Mouse (Mus musculus): ENCODE results near the gene Gm2056. TPM values are rescaled to one million over a fixed set of nuclear protein-coding genes. Genes with fewer than 3 reads are reported as not detected.
"Not testable (repeated sequence)": the region's sequence is repeated elsewhere in the genome, so short reads cannot be mapped to it uniquely, and the experiment has no call there.

The Gm2056 gene
- not detected in 2 replicates for polyA plus RNA-seq (2014; fragmentation: Nextera tagmentation; extraction: Ambion mirVana)

- H3K4me1 ChIP-seq (ENCODE audit: control insufficient read depth, insufficient read depth, low read length); H3K36me3 ChIP-seq (ENCODE audit: control insufficient read depth, insufficient read depth, low read length); H3K27me3 ChIP-seq (replicated peaks; ENCODE audit: control insufficient read depth, insufficient read depth, low read length); H3K4me2 ChIP-seq (ENCODE audit: low read depth, low read length); H3K27ac ChIP-seq (replicated peaks; ENCODE audit: low read depth, low read length); DNase-seq (ENCODE audit: low spot score); ATAC-seq (ENCODE audit: low read depth); H3K4me3 ChIP-seq (ENCODE audit: low read depth, low read length); H3K9me3 ChIP-seq (ENCODE audit: control insufficient read depth, low read length); H3K9ac ChIP-seq (ENCODE audit: low read depth, low read length): not testable (repeated sequence)
- 91% methylated on average over 1 of the region's 1 CpGs for WGBS
Measured at GRCm38 (mm10) chr12:88026704-88027103, at the start of gene Gm2056. Gene Gm2056 (plus strand): TSS chr12:88027004.

- DNase-seq (ENCODE audit: low spot score); H3K4me3 ChIP-seq (ENCODE audit: low read depth, low read length): not testable (repeated sequence)
Measured at GRCm38 (mm10) chr12:87984000-87984399, 42.8 kb upstream of the Gm2056 start.

GRCm38 (mm10) chr12:88004118-88004517 is 22.7 kb upstream of the Gm2056 start:
- H3K4me1 ChIP-seq (ENCODE audit: control insufficient read depth, insufficient read depth, low read length); H3K27me3 ChIP-seq (replicated peaks; ENCODE audit: control insufficient read depth, insufficient read depth, low read length); H3K9me3 ChIP-seq (ENCODE audit: control insufficient read depth, low read length); H3K36me3 ChIP-seq (ENCODE audit: control insufficient read depth, insufficient read depth, low read length); DNase-seq (ENCODE audit: low spot score); H3K4me2 ChIP-seq (ENCODE audit: low read depth, low read length); ATAC-seq (ENCODE audit: low read depth); H3K4me3 ChIP-seq (ENCODE audit: low read depth, low read length); H3K27ac ChIP-seq (replicated peaks; ENCODE audit: low read depth, low read length); H3K9ac ChIP-seq (ENCODE audit: low read depth, low read length): not testable (repeated sequence)
- WGBS: 57% methylated on average over 3 of the region's 3 CpGs

More at GRCm38 (mm10) chr12:87984000-87984399, 42.8 kb upstream of the Gm2056 start:
- H3K27ac ChIP-seq (replicated peaks; ENCODE audit: low read depth, low read length); H3K9me3 ChIP-seq (ENCODE audit: control insufficient read depth, low read length); H3K9ac ChIP-seq (ENCODE audit: low read depth, low read length); H3K36me3 ChIP-seq (ENCODE audit: control insufficient read depth, insufficient read depth, low read length); ATAC-seq (ENCODE audit: low read depth); H3K4me2 ChIP-seq (ENCODE audit: low read depth, low read length); H3K4me1 ChIP-seq (ENCODE audit: control insufficient read depth, insufficient read depth, low read length); H3K27me3 ChIP-seq (replicated peaks; ENCODE audit: control insufficient read depth, insufficient read depth, low read length): not testable (repeated sequence)

GRCm38 (mm10) chr12:88011548-88011947 is 15.3 kb upstream of the Gm2056 start, which contains the start of gene Gm2075:
Gene Gm2075 (plus strand): TSS chr12:88011848.
- H3K27me3 ChIP-seq (replicated peaks; ENCODE audit: control insufficient read depth, insufficient read depth, low read length): not testable (repeated sequence)

GRCm38 (mm10) chr12:88018671-88019070 is 8.1 kb upstream of the Gm2056 start, which contains the start of gene Gm6803:
Gene Gm6803 (minus strand): TSS chr12:88018771.
- WGBS: 59% methylated on average over 1 of the region's 2 CpGs
- not testable (repeated sequence) for H3K27me3 ChIP-seq (replicated peaks; ENCODE audit: control insufficient read depth, insufficient read depth, low read length); H3K4me2 ChIP-seq (ENCODE audit: low read depth, low read length); H3K9me3 ChIP-seq (ENCODE audit: control insufficient read depth, low read length); H3K4me1 ChIP-seq (ENCODE audit: control insufficient read depth, insufficient read depth, low read length); DNase-seq (ENCODE audit: low spot score); H3K36me3 ChIP-seq (ENCODE audit: control insufficient read depth, insufficient read depth, low read length); H3K4me3 ChIP-seq (ENCODE audit: low read depth, low read length); H3K27ac ChIP-seq (replicated peaks; ENCODE audit: low read depth, low read length); ATAC-seq (ENCODE audit: low read depth); H3K9ac ChIP-seq (ENCODE audit: low read depth, low read length)

More at GRCm38 (mm10) chr12:88011548-88011947, 15.3 kb upstream of the Gm2056 start, which contains the start of gene Gm2075:
- not testable (repeated sequence) for H3K9ac ChIP-seq (ENCODE audit: low read depth, low read length); H3K4me2 ChIP-seq (ENCODE audit: low read depth, low read length); H3K4me1 ChIP-seq (ENCODE audit: control insufficient read depth, insufficient read depth, low read length); H3K9me3 ChIP-seq (ENCODE audit: control insufficient read depth, low read length); ATAC-seq (ENCODE audit: low read depth); H3K27ac ChIP-seq (replicated peaks; ENCODE audit: low read depth, low read length); H3K36me3 ChIP-seq (ENCODE audit: control insufficient read depth, insufficient read depth, low read length); H3K4me3 ChIP-seq (ENCODE audit: low read depth, low read length); DNase-seq (ENCODE audit: low spot score)
- WGBS: no CpG with 5 or more reads among the region's 1 CpGs

- not testable (repeated sequence) for H3K4me2 ChIP-seq (ENCODE audit: low read depth, low read length); H3K4me3 ChIP-seq (ENCODE audit: low read depth, low read length); H3K9ac ChIP-seq (ENCODE audit: low read depth, low read length); H3K27me3 ChIP-seq (replicated peaks; ENCODE audit: control insufficient read depth, insufficient read depth, low read length); H3K4me1 ChIP-seq (ENCODE audit: control insufficient read depth, insufficient read depth, low read length); ATAC-seq (ENCODE audit: low read depth); H3K36me3 ChIP-seq (ENCODE audit: control insufficient read depth, insufficient read depth, low read length); H3K27ac ChIP-seq (replicated peaks; ENCODE audit: low read depth, low read length); DNase-seq (ENCODE audit: low spot score)
- 94% methylated on average over 5 of the region's 5 CpGs for WGBS
- peaks cover 11% of the 10 kb centered on the region; the same call in 1 of the 2 replicates for H3K9me3 ChIP-seq (ENCODE audit: control insufficient read depth, low read length)
Measured at GRCm38 (mm10) chr12:88032250-88032649, 5.4 kb downstream of the Gm2056 start.

- H3K9me3 ChIP-seq (ENCODE audit: control insufficient read depth, low read length); DNase-seq (ENCODE audit: low spot score); ATAC-seq (ENCODE audit: low read depth); H3K4me3 ChIP-seq (ENCODE audit: low read depth, low read length); H3K4me1 ChIP-seq (ENCODE audit: control insufficient read depth, insufficient read depth, low read length); H3K9ac ChIP-seq (ENCODE audit: low read depth, low read length); H3K4me2 ChIP-seq (ENCODE audit: low read depth, low read length); H3K36me3 ChIP-seq (ENCODE audit: control insufficient read depth, insufficient read depth, low read length); H3K27ac ChIP-seq (replicated peaks; ENCODE audit: low read depth, low read length); H3K27me3 ChIP-seq (replicated peaks; ENCODE audit: control insufficient read depth, insufficient read depth, low read length): not testable (repeated sequence)
Measured at GRCm38 (mm10) chr12:88039062-88039461, 12.3 kb downstream of the Gm2056 start.

- not testable (repeated sequence) for H3K36me3 ChIP-seq (ENCODE audit: control insufficient read depth, insufficient read depth, low read length); H3K4me1 ChIP-seq (ENCODE audit: control insufficient read depth, insufficient read depth, low read length); H3K4me3 ChIP-seq (ENCODE audit: low read depth, low read length); H3K27me3 ChIP-seq (replicated peaks; ENCODE audit: control insufficient read depth, insufficient read depth, low read length); ATAC-seq (ENCODE audit: low read depth); H3K4me2 ChIP-seq (ENCODE audit: low read depth, low read length); DNase-seq (ENCODE audit: low spot score); H3K9me3 ChIP-seq (ENCODE audit: control insufficient read depth, low read length); H3K9ac ChIP-seq (ENCODE audit: low read depth, low read length); H3K27ac ChIP-seq (replicated peaks; ENCODE audit: low read depth, low read length)
- WGBS: 97% methylated on average over 1 of the region's 1 CpGs
Measured at GRCm38 (mm10) chr12:88039703-88040102, 12.9 kb downstream of the Gm2056 start.

- not testable (repeated sequence) for DNase-seq (ENCODE audit: low spot score); H3K4me3 ChIP-seq (ENCODE audit: low read depth, low read length); H3K36me3 ChIP-seq (ENCODE audit: control insufficient read depth, insufficient read depth, low read length); H3K27me3 ChIP-seq (replicated peaks; ENCODE audit: control insufficient read depth, insufficient read depth, low read length); H3K4me1 ChIP-seq (ENCODE audit: control insufficient read depth, insufficient read depth, low read length); H3K27ac ChIP-seq (replicated peaks; ENCODE audit: low read depth, low read length); H3K4me2 ChIP-seq (ENCODE audit: low read depth, low read length); ATAC-seq (ENCODE audit: low read depth); H3K9ac ChIP-seq (ENCODE audit: low read depth, low read length); H3K9me3 ChIP-seq (ENCODE audit: control insufficient read depth, low read length)
- WGBS: 59% methylated on average over 1 of the region's 1 CpGs
Measured at GRCm38 (mm10) chr12:88045226-88045625, 18.4 kb downstream of the Gm2056 start.
